Mouse (Mus musculus) heart, postnatal 14 days (tissue): ENCODE measurements around the gene Ccdc115. TPM values are rescaled to one million over a fixed set of nuclear protein-coding genes. Genes with fewer than 3 reads are reported as not detected.
A peak's percentile ranks its signal among the peaks of the same experiment; 100 is the strongest.

Source experiments
- DNase-seq, 2 experiments: peaks; one replicate each; pipeline ENCODE4 v3.0.0; 2021 to 2022
- intact Hi-C: fragments of 180-260 bp; cut with DNase I; formaldehyde crosslinking; loops from one replicate; pipeline ENCODE4 v1.15.1; 2025
- long read RNA-seq, 2 experiments: library from polyadenylated mRNA; stranded (forward); transcript quantifications; one replicate each; pipeline ENCODE4 v2.0.0; 2021
- total RNA-seq, 2 experiments: library from RNA; stranded (reverse); gene quantifications; 2 replicates each; pipeline ENCODE4 v1.2.3; 2021

Gene Ccdc115
- 10 to 100 TPM; 14.1 to 15.0 TPM for total RNA-seq
- long read RNA-seq, experiment 1, transcript Ccdc115-201 (5 exons, 1,705 nt): major isoform, 27 of 28 reads
- long read RNA-seq, experiment 1, partial matches to known transcripts: 1 of 28 reads
- long read RNA-seq, experiment 1, other reads (novel, unspliced or antisense): 0 of 28 reads
- long read RNA-seq, experiment 2, transcript Ccdc115-201 (5 exons, 1,705 nt): major isoform, 29 of 31 reads
- long read RNA-seq, experiment 2, partial matches to known transcripts: 0 of 31 reads
- long read RNA-seq, experiment 2, other reads (novel, unspliced or antisense): 2 of 31 reads

DNA sequence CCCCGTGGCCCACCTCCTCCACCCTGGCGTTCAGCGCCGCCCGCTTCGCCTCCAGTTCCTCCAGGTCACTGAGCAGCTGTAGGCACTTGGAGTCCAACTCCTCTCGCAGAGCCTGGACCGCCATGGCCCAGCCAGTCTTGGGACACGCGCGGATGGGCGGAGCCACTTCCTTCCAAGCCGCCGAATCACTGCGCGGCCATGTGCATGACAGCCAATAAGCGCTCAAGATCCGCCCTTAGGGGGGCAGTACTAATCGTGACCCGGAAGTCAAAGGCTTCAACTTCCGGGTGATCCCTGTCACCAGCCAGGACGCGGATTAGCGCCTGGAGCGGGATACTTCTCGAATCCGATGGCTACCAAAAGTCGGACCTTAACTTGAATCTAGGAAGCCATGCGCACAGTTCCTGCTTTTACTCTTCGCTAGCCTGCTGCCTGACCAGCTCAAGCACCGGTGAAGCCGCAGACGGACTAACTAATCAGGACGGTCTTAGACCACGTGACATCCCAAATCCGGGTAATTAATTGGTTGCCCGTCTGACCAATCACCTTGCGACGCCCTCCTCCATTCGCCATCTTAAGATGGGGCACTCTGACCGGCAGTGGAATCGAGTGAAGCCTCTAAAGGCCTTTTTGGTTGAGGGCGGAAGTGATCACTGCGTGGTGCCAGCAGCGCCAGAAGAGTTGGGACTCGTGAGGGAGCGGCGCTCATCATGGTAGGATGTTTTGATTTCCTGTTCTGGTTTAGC is at the start of gene Ccdc115, which contains the start of gene Imp4:
Ccdc115 (minus strand) TSS at position 458 of the 746 bp plus-strand sequence.
Imp4 (plus strand) TSS at position 637 of the 746 bp plus-strand sequence.
- intact Hi-C loops: no loop called here
- peak; percentile 92 to 94 for DNase-seq

DNA sequence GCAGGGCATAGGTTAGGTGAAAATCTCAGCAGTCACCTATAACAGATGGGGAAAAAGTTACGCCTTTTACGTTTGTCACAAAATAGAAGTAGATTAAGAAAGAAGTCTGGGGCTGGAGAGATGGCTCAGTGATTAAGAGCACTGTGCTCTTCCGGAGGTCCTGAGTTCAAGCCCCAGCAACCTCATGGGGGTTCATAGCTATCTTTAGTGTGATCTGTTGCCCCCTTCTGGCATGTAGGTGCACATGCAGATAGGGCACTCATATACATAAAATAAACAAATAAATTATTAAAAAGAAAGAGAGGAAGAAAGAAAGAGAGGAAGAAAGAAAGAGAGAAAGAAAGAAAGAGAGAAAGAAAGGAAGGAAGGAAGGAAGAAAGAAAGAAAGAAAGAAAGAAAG is 47.9 kb upstream of the Ccdc115 start:
- no peak for DNase-seq
- intact Hi-C loops: no loop called here

DNA sequence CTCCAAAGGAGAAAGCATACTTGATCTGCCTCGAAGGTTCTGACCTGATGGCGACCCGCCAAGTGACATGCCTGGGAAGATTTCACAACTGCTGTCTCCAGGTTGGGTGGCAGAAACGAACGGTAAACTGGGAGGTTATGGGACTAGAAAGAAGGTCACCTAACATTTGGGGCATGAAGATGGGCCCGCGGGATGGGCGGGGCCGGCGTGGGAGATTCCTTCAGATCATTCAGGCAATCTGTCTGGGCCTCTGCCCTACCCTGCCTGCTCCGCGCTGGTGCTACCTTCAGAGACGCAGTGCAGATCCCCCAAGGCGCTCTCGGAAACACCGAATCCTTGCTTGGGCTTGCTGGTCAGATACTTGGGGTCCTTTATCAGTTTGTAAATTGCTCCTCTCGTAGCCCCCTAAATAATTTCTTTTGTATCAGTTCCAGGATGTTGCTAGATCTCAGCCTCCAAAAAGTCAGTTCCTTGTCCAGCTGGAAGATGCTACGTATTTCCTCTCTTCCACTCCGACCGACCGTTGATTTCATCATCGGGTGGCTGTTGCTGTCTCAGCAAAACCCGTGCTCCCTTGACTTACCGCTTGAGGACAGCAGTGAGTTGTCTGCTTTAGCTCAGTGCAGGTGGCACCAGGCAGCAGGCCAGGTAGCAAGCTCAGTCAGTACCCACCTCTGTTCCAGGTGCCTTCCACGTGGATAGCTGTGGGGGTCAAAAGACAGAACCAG is 46.2 kb upstream of the Ccdc115 start:
- intact Hi-C loops: no loop called here
- DNase-seq: peak; percentile 23 to 51

DNA sequence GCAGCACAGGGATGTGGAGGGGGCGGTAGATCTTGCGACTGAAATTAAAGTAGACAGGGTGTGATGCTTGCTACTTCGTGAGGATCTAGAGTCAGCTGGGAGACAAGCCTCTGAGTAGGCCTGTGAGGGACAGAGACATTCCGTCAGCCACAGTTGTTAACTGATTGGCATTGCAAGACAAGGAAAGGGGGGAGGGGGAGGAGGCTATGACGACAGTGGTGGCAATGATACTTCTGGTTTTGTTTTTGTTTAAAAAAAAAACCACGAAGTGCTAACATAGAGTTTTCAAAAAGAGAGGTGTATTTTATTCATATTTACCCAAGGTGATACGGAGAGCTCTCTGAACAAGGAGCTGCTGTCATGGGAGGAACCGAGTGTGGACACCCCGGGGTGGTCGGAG is 45.0 kb upstream of the Ccdc115 start:
- DNase-seq: no peak
- intact Hi-C loops: no loop called here

GRCm38 (mm10) chr1:34481920-34482669 is 42.6 kb upstream of the Ccdc115 start:
- intact Hi-C loops: no loop called here

DNA sequence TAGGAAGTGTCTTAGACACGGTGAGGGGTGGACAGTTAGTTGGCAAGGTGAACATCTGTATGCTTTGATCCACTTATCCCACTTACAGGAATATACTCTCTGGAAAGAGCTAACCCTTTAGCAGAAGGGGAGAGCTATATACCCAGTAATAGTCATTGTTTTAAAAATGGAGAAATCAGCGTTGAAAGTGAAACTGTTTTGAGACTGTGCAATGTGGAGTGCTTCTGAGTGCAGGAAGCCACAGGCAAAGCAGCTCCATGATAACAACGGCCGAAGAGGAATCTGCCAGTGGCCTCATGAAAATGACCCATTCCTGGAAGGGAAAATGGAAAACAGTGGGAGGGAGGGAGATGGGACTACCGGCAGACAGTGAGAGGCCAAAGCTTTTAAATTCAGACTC is 41.3 kb upstream of the Ccdc115 start:
- intact Hi-C loops: no loop called here
- DNase-seq: no peak

More at GRCm38 (mm10) chr1:34481920-34482669, 42.6 kb upstream of the Ccdc115 start:
- DNase-seq: no peak

DNA sequence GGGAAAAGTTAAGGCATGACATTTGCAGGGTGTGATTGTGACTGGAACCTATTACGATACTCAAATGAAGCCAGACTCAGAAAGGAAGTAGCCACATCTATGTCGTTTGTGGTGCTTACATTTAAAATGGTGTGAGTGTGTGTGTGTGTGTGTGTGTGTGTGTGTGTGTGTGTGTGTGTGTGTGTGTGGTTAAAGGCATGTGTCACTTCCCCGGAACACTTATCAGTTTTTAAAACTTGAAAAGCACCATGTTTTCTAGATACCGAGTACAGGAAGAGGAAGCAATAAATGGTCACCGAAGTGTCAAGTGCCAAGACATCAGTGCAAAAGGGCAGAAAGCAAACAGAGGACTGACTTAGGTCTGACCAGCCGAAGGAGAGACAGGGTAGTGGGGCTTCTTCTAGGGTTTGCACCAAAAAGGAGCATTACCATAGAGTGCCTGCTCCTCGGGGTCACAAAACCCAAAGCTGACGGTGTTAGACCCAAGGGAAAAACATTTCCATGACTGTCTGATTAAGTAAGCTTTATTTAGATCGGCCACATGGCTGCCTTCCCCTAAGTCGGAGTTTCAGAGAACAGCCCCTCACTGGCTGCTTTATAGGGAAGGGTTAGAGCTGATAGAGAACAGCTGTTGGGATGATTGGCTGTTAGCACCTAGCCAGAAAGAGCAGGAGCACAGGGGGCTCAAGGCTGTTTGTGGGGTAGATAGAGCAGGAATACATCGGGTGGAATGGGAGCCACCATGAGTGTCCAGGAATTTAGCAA is 39.6 kb upstream of the Ccdc115 start:
- intact Hi-C loops: no loop called here
- no peak for DNase-seq

- peak; percentile 38 to 45 for DNase-seq
- intact Hi-C loops: no loop called here
Observed at GRCm38 (mm10) chr1:34472427-34473300, 33.2 kb upstream of the Ccdc115 start.

GRCm38 (mm10) chr1:34469801-34470200 is 30.3 kb upstream of the Ccdc115 start:
- no peak for DNase-seq
- intact Hi-C loops: no loop called here

GRCm38 (mm10) chr1:34468500-34468899 is 29.0 kb upstream of the Ccdc115 start:
- DNase-seq: no peak
- intact Hi-C loops: no loop called here

DNA sequence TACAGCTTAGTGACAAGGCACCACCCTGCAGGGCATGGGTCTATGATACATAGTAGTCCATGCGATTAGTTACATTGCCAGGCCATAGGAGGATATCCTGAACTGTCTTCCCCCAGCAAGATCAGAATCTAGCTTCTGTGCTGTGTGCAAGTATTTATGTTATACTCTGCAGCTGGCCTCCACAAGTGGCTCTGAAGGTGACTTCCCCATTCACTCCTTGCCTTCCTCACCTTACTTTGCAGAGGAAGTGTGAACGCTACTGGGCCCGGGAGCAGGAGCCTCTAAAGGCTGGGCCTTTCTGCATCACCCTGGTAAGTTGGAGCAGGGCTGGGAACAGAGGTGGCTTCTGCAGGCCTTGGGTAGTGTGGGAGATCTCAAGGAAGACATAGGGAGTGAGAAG is 28.6 kb upstream of the Ccdc115 start:
- intact Hi-C loops: no loop called here
- no peak for DNase-seq

DNA sequence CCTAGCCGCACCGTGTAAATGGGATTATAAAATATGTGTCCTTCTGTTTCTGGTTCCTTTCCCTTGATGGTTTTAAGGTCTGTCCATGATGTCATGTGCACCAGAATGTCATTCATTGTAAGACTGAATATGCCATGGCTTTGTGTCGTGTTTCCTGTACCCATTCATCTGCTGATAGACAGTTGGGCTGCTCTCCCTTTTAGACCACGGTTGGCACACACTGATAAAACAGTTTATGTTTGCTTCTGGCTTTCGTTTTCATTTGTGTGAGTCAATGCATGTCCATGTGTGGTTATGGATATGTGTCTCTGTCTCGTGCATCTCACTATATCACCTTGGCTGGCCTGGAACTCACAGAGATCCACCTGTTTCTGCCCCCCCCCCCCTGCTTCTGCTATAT is 26.0 kb upstream of the Ccdc115 start:
- intact Hi-C loops: no loop called here
- DNase-seq: no peak

GRCm38 (mm10) chr1:34464310-34464817 is 24.9 kb upstream of the Ccdc115 start:
- no peak for DNase-seq
- intact Hi-C loops: no loop called here

- intact Hi-C loops: no loop called here
- peak; percentile 67 to 76 for DNase-seq
Observed at GRCm38 (mm10) chr1:34462766-34463165, 23.3 kb upstream of the Ccdc115 start.

DNA sequence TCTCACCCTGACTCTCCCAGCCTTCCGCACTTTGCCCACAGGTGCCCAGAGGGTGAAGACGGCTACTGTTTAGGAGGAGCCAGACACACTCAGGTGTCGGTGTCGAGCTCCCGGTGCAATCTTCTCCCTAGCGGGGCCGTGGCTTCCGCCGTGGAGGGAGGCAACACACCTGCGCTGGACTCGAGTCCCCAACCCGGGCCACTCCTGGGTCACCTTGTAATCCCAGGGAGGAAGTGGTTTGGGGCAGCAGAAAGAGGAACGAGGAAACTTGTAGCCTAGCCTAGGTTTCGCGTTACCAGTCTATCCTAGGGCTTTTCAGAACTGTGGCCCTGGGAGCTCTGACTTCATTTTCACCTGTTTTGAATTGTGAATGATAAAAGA is 20.6 kb upstream of the Ccdc115 start:
- DNase-seq: no peak
- intact Hi-C loops: no loop called here

- DNase-seq: peak; percentile 92 to 93
- intact Hi-C loops: loop anchor here (5.0 kb wide), 1 partner anchor 143 kb away; no protein-coding TSS in a partner anchor
Observed at GRCm38 (mm10) chr1:34459284-34460060, 20.0 kb upstream of the Ccdc115 start, which contains the start of gene Ptpn18. Gene Ptpn18, plus strand, starts transcription at chr1:34459762.

- intact Hi-C loops: loop anchor here (5.0 kb wide), 1 partner anchor 144 kb away; no protein-coding TSS in a partner anchor
- no peak for DNase-seq
Observed at GRCm38 (mm10) chr1:34458431-34458830, 19.0 kb upstream of the Ccdc115 start.
